Mouse (Mus musculus) heart, embryonic 10.5 days (tissue): ENCODE measurements at regions not wholly inside any gene's neighbourhood (a gene's known extent, or its start where the extent isn't known, plus 50 kb on each side); places are given as distances from the start of the nearest gene placed in this dataset.
A peak's percentile ranks its signal among the peaks of the same experiment; 100 is the strongest.
"Not testable (repeated sequence)": the region's sequence is repeated elsewhere in the genome, so short reads cannot be mapped to it uniquely, and the experiment has no call there.

Experiments used
- DNase-seq: peaks from one replicate; pipeline ENCODE4 v3.0.0-alpha.2; 2017; ENCODE audit warnings: low spot score
- H3K27ac ChIP-seq: fragments of 300-500 bp; sonication (generic); 2 replicates; pipeline ENCODE4 v1.5.1; 2016; ENCODE audit warnings: mild to moderate bottlenecking
- H3K27me3 ChIP-seq: fragments of 300-500 bp; sonication (generic); 2 replicates; pipeline ENCODE4 v1.6.1; 2016; ENCODE audit warnings: mild to moderate bottlenecking; ENCODE audit not compliant: poor library complexity, insufficient read depth, severe bottlenecking
- H3K36me3 ChIP-seq: fragments of 300-500 bp; sonication (generic); 2 replicates; pipeline ENCODE4 v1.6.1; 2016; ENCODE audit warnings: mild to moderate bottlenecking, moderate library complexity
- H3K4me1 ChIP-seq: fragments of 300-500 bp; sonication (generic); 2 replicates; pipeline ENCODE4 v1.6.1; 2016; ENCODE audit warnings: mild to moderate bottlenecking
- H3K4me3 ChIP-seq: fragments of 300-500 bp; sonication (generic); 2 replicates; pipeline ENCODE4 v1.5.1; 2016; ENCODE audit warnings: mild to moderate bottlenecking, moderate library complexity
- H3K9me3 ChIP-seq: fragments of 300-500 bp; sonication (generic); 2 replicates; pipeline ENCODE4 v1.6.1; 2016; ENCODE audit warnings: mild to moderate bottlenecking, moderate library complexity
- WGBS: fragments of 180-500 bp; shearing (Covaris S2); methylation state at CpG from one replicate; pipeline ENCODE4 v1.1.7; 2016; 5-methylcytosine and 5-hydroxymethylcytosine counted together

- H3K27ac ChIP-seq = no peak overlapping the region
- no peaks in the 10 kb centered on the region for H3K27me3 ChIP-seq
- no peaks in the 10 kb centered on the region for H3K4me1 ChIP-seq
- WGBS = 91% methylated on average over 2 of the region's 2 CpGs
- H3K4me3 ChIP-seq = no peak overlapping the region
- H3K9me3 ChIP-seq = no peaks in the 10 kb centered on the region
- no peak for DNase-seq
- no peaks in the 10 kb centered on the region for H3K36me3 ChIP-seq
Measured at GRCm38 (mm10) chr11:41728839-41729238, 271.8 kb downstream of the Gabrg2 start.

GRCm38 (mm10) chr11:41716616-41717015 is 284.0 kb downstream of the Gabrg2 start:
- H3K9me3 ChIP-seq = no peaks in the 10 kb centered on the region
- no peaks in the 10 kb centered on the region for H3K4me1 ChIP-seq
- no peak for DNase-seq
- no peaks in the 10 kb centered on the region for H3K27me3 ChIP-seq
- no peaks in the 10 kb centered on the region for H3K36me3 ChIP-seq
- no peak overlapping the region for H3K27ac ChIP-seq
- 45% methylated on average over 1 of the region's 1 CpGs for WGBS
- no peak overlapping the region for H3K4me3 ChIP-seq

GRCm38 (mm10) chr11:41690682-41691081 is 310.0 kb downstream of the Gabrg2 start:
- Histone ChIP-seq H3K4me3 (no peak overlapping the region), H3K9me3 (no peaks in the 10 kb centered on the region), H3K27me3 (no peaks in the 10 kb centered on the region), H3K27ac (no peak overlapping the region), H3K4me1 (no peaks in the 10 kb centered on the region), H3K36me3 (no peaks in the 10 kb centered on the region)
- DNase-seq = no peak
- WGBS = 78% methylated on average over 3 of the region's 3 CpGs

- WGBS = 64% methylated on average over 1 of the region's 1 CpGs
- no peaks in the 10 kb centered on the region for H3K36me3 ChIP-seq
- no peaks in the 10 kb centered on the region for H3K27me3 ChIP-seq
- H3K9me3 ChIP-seq = no peaks in the 10 kb centered on the region
- H3K4me1 ChIP-seq = no peaks in the 10 kb centered on the region
- no peak overlapping the region for H3K27ac ChIP-seq
- H3K4me3 ChIP-seq = no peak overlapping the region
- DNase-seq = no peak
Measured at GRCm38 (mm10) chr11:41682991-41683390, 317.7 kb downstream of the Gabrg2 start.

- H3K27ac ChIP-seq = no peak overlapping the region
- H3K27me3 ChIP-seq = no peaks in the 10 kb centered on the region
- no peaks in the 10 kb centered on the region for H3K36me3 ChIP-seq
- H3K4me3 ChIP-seq = no peak overlapping the region
- no peaks in the 10 kb centered on the region for H3K9me3 ChIP-seq
- no peak for DNase-seq
- 76% methylated on average over 1 of the region's 1 CpGs for WGBS
- H3K4me1 ChIP-seq = no peaks in the 10 kb centered on the region
Measured at GRCm38 (mm10) chr11:41652566-41652965, 348.1 kb downstream of the Gabrg2 start.

GRCm38 (mm10) chr11:41645502-41645891 is 355.2 kb downstream of the Gabrg2 start:
- Histone ChIP-seq H3K27ac (no peak overlapping the region), H3K9me3 (no peaks in the 10 kb centered on the region), H3K4me1 (peaks cover 7% of the 10 kb centered on the region), H3K27me3 (no peaks in the 10 kb centered on the region), H3K36me3 (no peaks in the 10 kb centered on the region), H3K4me3 (no peak overlapping the region)
- DNase-seq = no peak
- WGBS = 41% methylated on average over 4 of the region's 4 CpGs

GRCm38 (mm10) chr11:41644725-41645501 is 355.7 kb downstream of the Gabrg2 start:
- Histone ChIP-seq H3K9me3 (no peaks in the 10 kb centered on the region), H3K27ac (no peak overlapping the region), H3K36me3 (no peaks in the 10 kb centered on the region), H3K4me1 (peaks cover 7% of the 10 kb centered on the region), H3K4me3 (no peak overlapping the region), H3K27me3 (no peaks in the 10 kb centered on the region)
- DNase-seq = peak; percentile 74
- WGBS = 32% methylated on average over 7 of the region's 7 CpGs

- Histone ChIP-seq H3K27ac (no peak overlapping the region), H3K4me1 (peaks cover 7% of the 10 kb centered on the region), H3K27me3 (no peaks in the 10 kb centered on the region), H3K4me3 (no peak overlapping the region), H3K9me3 (no peaks in the 10 kb centered on the region), H3K36me3 (no peaks in the 10 kb centered on the region)
- 84% methylated on average over 3 of the region's 3 CpGs for WGBS
- DNase-seq = no peak
Measured at GRCm38 (mm10) chr11:41644083-41644482, 356.6 kb downstream of the Gabrg2 start.

GRCm38 (mm10) chr11:41599006-41599405 is 401.7 kb downstream of the Gabrg2 start:
- no peak for DNase-seq
- H3K4me3 ChIP-seq = no peak overlapping the region
- no peaks in the 10 kb centered on the region for H3K27me3 ChIP-seq
- H3K4me1 ChIP-seq = no peaks in the 10 kb centered on the region
- H3K9me3 ChIP-seq = no peaks in the 10 kb centered on the region
- no peaks in the 10 kb centered on the region for H3K36me3 ChIP-seq
- WGBS = 93% methylated on average over 1 of the region's 1 CpGs
- no peak overlapping the region for H3K27ac ChIP-seq

- Histone ChIP-seq H3K4me3 (no peak overlapping the region), H3K36me3 (no peaks in the 10 kb centered on the region), H3K9me3 (no peaks in the 10 kb centered on the region), H3K4me1 (no peaks in the 10 kb centered on the region), H3K27me3 (no peaks in the 10 kb centered on the region), H3K27ac (no peak overlapping the region)
- WGBS = 54% methylated on average over 6 of the region's 6 CpGs
- DNase-seq = no peak
Measured at GRCm38 (mm10) chr11:41598431-41598830, 402.2 kb downstream of the Gabrg2 start.

GRCm38 (mm10) chr11:41591426-41591825 is 409.2 kb downstream of the Gabrg2 start:
- not testable (repeated sequence) for H3K4me3 ChIP-seq, DNase-seq, H3K27ac ChIP-seq, H3K9me3 ChIP-seq, H3K36me3 ChIP-seq, H3K27me3 ChIP-seq, H3K4me1 ChIP-seq
- 53% methylated on average over 4 of the region's 4 CpGs for WGBS
